Mouse (Mus musculus) thymus, adult 2 months (tissue): Measurements from ENCODE around the gene Cylc1.

Source experiments
- CTCF ChIP-seq: fragments of 200-500 bp; IDR thresholded peaks from 2 replicates; pipeline ENCODE4 v1.5.1; 2012; ENCODE audit warnings: mild to moderate bottlenecking, control low read depth, low read length, moderate library complexity, borderline replicate concordance; ENCODE audit not compliant: control insufficient read depth, poor library complexity, insufficient read depth; ENCODE audit errors: extremely low read depth
- POLR2A ChIP-seq: fragments of 200-500 bp; IDR thresholded peaks from 2 replicates; pipeline ENCODE4 v1.6.1; 2012; ENCODE audit warnings: mild to moderate bottlenecking, low read length, control low read depth, moderate library complexity; ENCODE audit not compliant: control insufficient read depth, poor library complexity, insufficient read depth; ENCODE audit errors: extremely low read depth

GRCm38 (mm10) chrX:111110118-111110517 lies at the start of gene Cylc1:
- TF ChIP-seq CTCF (no peak), POLR2A (no peak)
